Mouse (Mus musculus) midbrain, embryonic 13.5 days (tissue): Measurements from ENCODE around the gene Glis1. TPM values are rescaled to one million over a fixed set of nuclear protein-coding genes. Genes with fewer than 3 reads are reported as not detected.

Experiments
- ATAC-seq: fragments of 200-750 bp; cut with Nextera tagmentation; 2 replicates; pipeline ENCODE4 v1.8.0; 2017; ENCODE audit warnings: mild to moderate bottlenecking, moderate TSS enrichment, moderate library complexity
- H3K27ac ChIP-seq: fragments of 300-500 bp; sonication (generic); 2 replicates; pipeline ENCODE4 v1.5.1; 2015; ENCODE audit warnings: inconsistent platforms, mild to moderate bottlenecking, moderate library complexity
- H3K27me3 ChIP-seq: fragments of 300-500 bp; sonication (generic); 2 replicates; pipeline ENCODE4 v1.6.1; 2015; ENCODE audit warnings: mild to moderate bottlenecking, inconsistent platforms
- H3K36me3 ChIP-seq: fragments of 300-500 bp; sonication (generic); 2 replicates; pipeline ENCODE4 v1.6.1; 2015; ENCODE audit warnings: mild to moderate bottlenecking, inconsistent platforms
- H3K4me1 ChIP-seq: fragments of 300-500 bp; sonication (generic); replicated peaks from 2 replicates; pipeline ENCODE4 v1.6.1; 2015; ENCODE audit warnings: inconsistent platforms
- H3K4me2 ChIP-seq: fragments of 300-500 bp; sonication (generic); replicated peaks from 2 replicates; pipeline ENCODE4 v1.6.1; 2015; ENCODE audit warnings: moderate library complexity, mild to moderate bottlenecking, inconsistent platforms
- H3K4me3 ChIP-seq: fragments of 300-500 bp; sonication (generic); replicated peaks from 2 replicates; pipeline ENCODE4 v1.5.1; 2015; ENCODE audit warnings: mild to moderate bottlenecking, inconsistent platforms
- H3K9ac ChIP-seq: fragments of 300-500 bp; sonication (generic); replicated peaks from 2 replicates; pipeline ENCODE4 v1.6.1; 2015; ENCODE audit warnings: mild to moderate bottlenecking, inconsistent platforms
- H3K9me3 ChIP-seq: fragments of 300-500 bp; sonication (generic); 2 replicates; pipeline ENCODE4 v1.6.1; 2016; ENCODE audit warnings: mild to moderate bottlenecking, inconsistent platforms
- WGBS: fragments of 180-500 bp; shearing (Covaris S2); methylation state at CpG from one replicate; pipeline ENCODE4 v1.1.7; 2015; 5-methylcytosine and 5-hydroxymethylcytosine counted together
- polyA plus RNA-seq: library from polyadenylated mRNA; unstranded; fragments of >200 nt; fragmentation: Nextera tagmentation; extraction: Ambion mirVana; gene quantifications from 2 replicates; pipeline ENCODE4 v1.2.1, GENCODE M21; 2015

Glis1 gene
- polyA plus RNA-seq, 1 experiment from 2014 or later, result 1.5 TPM

GRCm38 (mm10) chr4:107617596-107618230 is 183.3 kb downstream of the Glis1 start:
- no peak overlapping the region for H3K4me3 ChIP-seq
- no peaks in the 10 kb centered on the region for H3K9me3 ChIP-seq
- no peak overlapping the region for H3K9ac ChIP-seq
- no peaks in the 10 kb centered on the region for H3K36me3 ChIP-seq
- peaks cover 11% of the 10 kb centered on the region for H3K4me1 ChIP-seq
- H3K27ac ChIP-seq, result no peak overlapping the region
- H3K27me3 ChIP-seq, result no peaks in the 10 kb centered on the region
- ATAC-seq, result no peak
- H3K4me2 ChIP-seq, result no peak overlapping the region
- WGBS, result 66% methylated on average over 6 of the region's 6 CpGs

GRCm38 (mm10) chr4:107619487-107619886 is 185.1 kb downstream of the Glis1 start:
- 90% methylated on average over 7 of the region's 7 CpGs for WGBS
- Histone ChIP-seq H3K9me3 (no peaks in the 10 kb centered on the region), H3K27ac (no peak overlapping the region), H3K27me3 (no peaks in the 10 kb centered on the region), H3K4me3 (no peak overlapping the region), H3K4me1 (peaks cover 16% of the 10 kb centered on the region), H3K9ac (no peak overlapping the region), H3K36me3 (no peaks in the 10 kb centered on the region), H3K4me2 (no peak overlapping the region)
- ATAC-seq, result no peak

GRCm38 (mm10) chr4:107621366-107621765 is 187.0 kb downstream of the Glis1 start:
- no peak for ATAC-seq
- Histone ChIP-seq H3K4me3 (no peak overlapping the region), H3K9me3 (no peaks in the 10 kb centered on the region), H3K27me3 (no peaks in the 10 kb centered on the region), H3K4me2 (no peak overlapping the region), H3K9ac (no peak overlapping the region), H3K27ac (no peak overlapping the region), H3K36me3 (no peaks in the 10 kb centered on the region), H3K4me1 (peaks cover 22% of the 10 kb centered on the region)
- WGBS, result 70% methylated on average over 5 of the region's 5 CpGs

GRCm38 (mm10) chr4:107622296-107622695 is 187.9 kb downstream of the Glis1 start:
- WGBS, result 59% methylated on average over 6 of the region's 6 CpGs
- no peak overlapping the region for H3K4me2 ChIP-seq
- H3K9me3 ChIP-seq, result no peaks in the 10 kb centered on the region
- no peak overlapping the region for H3K4me3 ChIP-seq
- H3K27me3 ChIP-seq, result no peaks in the 10 kb centered on the region
- no peak overlapping the region for H3K9ac ChIP-seq
- H3K4me1 ChIP-seq, result peaks cover 22% of the 10 kb centered on the region
- ATAC-seq, result no peak
- H3K36me3 ChIP-seq, result no peaks in the 10 kb centered on the region
- H3K27ac ChIP-seq, result no peak overlapping the region

GRCm38 (mm10) chr4:107623916-107624315 is 189.5 kb downstream of the Glis1 start:
- Histone ChIP-seq H3K9me3 (no peaks in the 10 kb centered on the region), H3K4me3 (no peak overlapping the region), H3K27me3 (no peaks in the 10 kb centered on the region), H3K4me1 (peaks cover 18% of the 10 kb centered on the region), H3K4me2 (no peak overlapping the region), H3K27ac (no peak overlapping the region), H3K36me3 (no peaks in the 10 kb centered on the region), H3K9ac (no peak overlapping the region)
- 84% methylated on average over 6 of the region's 6 CpGs for WGBS
- ATAC-seq, result no peak

- no peak overlapping the region for H3K4me2 ChIP-seq
- H3K27ac ChIP-seq, result no peak overlapping the region
- peaks cover 18% of the 10 kb centered on the region for H3K4me1 ChIP-seq
- 0 out of 2 replicates have a peak overlapping the region, but pooled peaks have one; percentile 16 for H3K9ac ChIP-seq
- 70% methylated on average over 5 of the region's 5 CpGs for WGBS
- ATAC-seq, result no peak
- H3K9me3 ChIP-seq, result no peaks in the 10 kb centered on the region
- no peaks in the 10 kb centered on the region for H3K36me3 ChIP-seq
- no peaks in the 10 kb centered on the region for H3K27me3 ChIP-seq
- no peak overlapping the region for H3K4me3 ChIP-seq
Measured at GRCm38 (mm10) chr4:107624951-107625350, 190.6 kb downstream of the Glis1 start.

GRCm38 (mm10) chr4:107628226-107628625 is 193.8 kb downstream of the Glis1 start:
- no peak overlapping the region for H3K4me3 ChIP-seq
- H3K27ac ChIP-seq, result no peak overlapping the region
- H3K9me3 ChIP-seq, result no peaks in the 10 kb centered on the region
- ATAC-seq, result no peak
- H3K27me3 ChIP-seq, result no peaks in the 10 kb centered on the region
- WGBS, result 88% methylated on average over 4 of the region's 4 CpGs
- H3K4me2 ChIP-seq, result no peak overlapping the region
- H3K36me3 ChIP-seq, result no peaks in the 10 kb centered on the region
- H3K4me1 ChIP-seq, result peaks cover 11% of the 10 kb centered on the region
- H3K9ac ChIP-seq, result no peak overlapping the region

- no peak overlapping the region for H3K27ac ChIP-seq
- H3K4me2 ChIP-seq, result no peak overlapping the region
- 78% methylated on average over 17 of the region's 17 CpGs for WGBS
- no peak overlapping the region for H3K4me3 ChIP-seq
- no peak for ATAC-seq
- H3K4me1 ChIP-seq, result peaks cover 7% of the 10 kb centered on the region
- H3K9me3 ChIP-seq, result no peaks in the 10 kb centered on the region
- H3K36me3 ChIP-seq, result no peaks in the 10 kb centered on the region
- H3K27me3 ChIP-seq, result no peaks in the 10 kb centered on the region
- H3K9ac ChIP-seq, result no peak overlapping the region
Measured at GRCm38 (mm10) chr4:107628921-107629411, 194.6 kb downstream of the Glis1 start.

- H3K9me3 ChIP-seq, result no peaks in the 10 kb centered on the region
- 81% methylated on average over 6 of the region's 6 CpGs for WGBS
Measured at GRCm38 (mm10) chr4:107634631-107635030, 200.2 kb downstream of the Glis1 start.

GRCm38 (mm10) chr4:107636099-107636498 is 201.7 kb downstream of the Glis1 start:
- Histone ChIP-seq H3K4me2 (no peak overlapping the region), H3K36me3 (no peaks in the 10 kb centered on the region), H3K27me3 (0 out of 2 replicates have a peak, but pooled peaks cover 4% of the 10 kb centered on the region), H3K9ac (no peak overlapping the region), H3K4me1 (peaks cover 4% of the 10 kb centered on the region; the same call in 1 of the 2 replicates), H3K27ac (no peak overlapping the region), H3K9me3 (no peaks in the 10 kb centered on the region), H3K4me3 (no peak overlapping the region)
- 73% methylated on average over 6 of the region's 6 CpGs for WGBS
- ATAC-seq, result no peak

More at GRCm38 (mm10) chr4:107634631-107635030, 200.2 kb downstream of the Glis1 start:
- Histone ChIP-seq H3K9ac (no peak overlapping the region), H3K27me3 (0 out of 2 replicates have a peak, but pooled peaks cover 4% of the 10 kb centered on the region), H3K4me2 (no peak overlapping the region), H3K4me3 (no peak overlapping the region), H3K27ac (no peak overlapping the region), H3K4me1 (peaks cover 4% of the 10 kb centered on the region; the same call in 1 of the 2 replicates), H3K36me3 (no peaks in the 10 kb centered on the region)
- ATAC-seq, result no peak

GRCm38 (mm10) chr4:107637670-107638069 is 203.3 kb downstream of the Glis1 start:
- no peak overlapping the region for H3K4me2 ChIP-seq
- ATAC-seq, result no peak
- WGBS, result 52% methylated on average over 3 of the region's 3 CpGs
- H3K9ac ChIP-seq, result no peak overlapping the region
- H3K4me3 ChIP-seq, result no peak overlapping the region
- H3K27me3 ChIP-seq, result 0 out of 2 replicates have a peak, but pooled peaks cover 4% of the 10 kb centered on the region
- no peaks in the 10 kb centered on the region for H3K36me3 ChIP-seq
- no peaks in the 10 kb centered on the region for H3K9me3 ChIP-seq
- peaks cover 4% of the 10 kb centered on the region; the same call in 1 of the 2 replicates for H3K4me1 ChIP-seq
- H3K27ac ChIP-seq, result no peak overlapping the region

GRCm38 (mm10) chr4:107638303-107638702 is 203.9 kb downstream of the Glis1 start:
- Histone ChIP-seq H3K4me1 (peaks cover 4% of the 10 kb centered on the region; the same call in 1 of the 2 replicates), H3K27ac (no peak overlapping the region), H3K4me2 (no peak overlapping the region), H3K4me3 (no peak overlapping the region), H3K9ac (no peak overlapping the region), H3K36me3 (no peaks in the 10 kb centered on the region), H3K27me3 (0 out of 2 replicates have a peak, but pooled peaks cover 4% of the 10 kb centered on the region), H3K9me3 (no peaks in the 10 kb centered on the region)
- 74% methylated on average over 10 of the region's 10 CpGs for WGBS
- ATAC-seq, result peak; percentile 34; the same call in 1 of the 2 replicates
